Mouse (Mus musculus): ENCODE measurements around the gene Kbtbd12. TPM values are rescaled to one million over a fixed set of nuclear protein-coding genes. Genes with fewer than 3 reads are reported as not detected.

The Kbtbd12 gene
- polyA plus RNA-seq (2014; fragmentation: Illumina TruSeq; extraction: RNeasy Lipid Tissue Mini Kit (QIAGEN cat#74804); ENCODE audit: low read depth, low replicate concordance): 0.54 TPM

GRCm38 (mm10) chr6:88637611-88638301 is at the start of gene Kbtbd12:
Gene Kbtbd12, minus strand, starts transcription at chr6:88637950.

GRCm38 (mm10) chr6:88518404-88519263 is 119.1 kb downstream of the Kbtbd12 start, which contains the start of gene Sec61a1:
Gene Sec61a1, minus strand, starts transcription at chr6:88518905.

Other genes with a start within 250 kb of the Kbtbd12 start
- 0.63 TPM for gene Eefsec, start 191.4 kb downstream of the Kbtbd12 start, polyA plus RNA-seq (2014; fragmentation: Illumina TruSeq; extraction: RNeasy Lipid Tissue Mini Kit (QIAGEN cat#74804); ENCODE audit: low read depth, low replicate concordance)
- gene Ruvbl1, start 172.5 kb downstream of the Kbtbd12 start, polyA plus RNA-seq (2014; fragmentation: Illumina TruSeq; extraction: RNeasy Lipid Tissue Mini Kit (QIAGEN cat#74804); ENCODE audit: low read depth, low replicate concordance): 5.5 TPM
- 207 TPM for gene Sec61a1, start 119.0 kb downstream of the Kbtbd12 start, polyA plus RNA-seq (2014; fragmentation: Illumina TruSeq; extraction: RNeasy Lipid Tissue Mini Kit (QIAGEN cat#74804); ENCODE audit: low read depth, low replicate concordance)
- gene Mgll, start 86.5 kb upstream of the Kbtbd12 start, polyA plus RNA-seq (2014; fragmentation: Illumina TruSeq; extraction: RNeasy Lipid Tissue Mini Kit (QIAGEN cat#74804); ENCODE audit: low read depth, low replicate concordance): 6.9 TPM
- 2.4 TPM for gene Abtb1, start 204.0 kb upstream of the Kbtbd12 start, polyA plus RNA-seq (2014; fragmentation: Illumina TruSeq; extraction: RNeasy Lipid Tissue Mini Kit (QIAGEN cat#74804); ENCODE audit: low read depth, low replicate concordance)
- gene Podxl2, start 237.1 kb upstream of the Kbtbd12 start, polyA plus RNA-seq (2014; fragmentation: Illumina TruSeq; extraction: RNeasy Lipid Tissue Mini Kit (QIAGEN cat#74804); ENCODE audit: low read depth, low replicate concordance): not detected

All from sigmoid colon, adult 10 weeks (tissue).